Mouse (Mus musculus): ENCODE results near the gene Gzmd.
"Not testable (repeated sequence)": the region's sequence is repeated elsewhere in the genome, so short reads cannot be mapped to it uniquely, and the experiment has no call there.

The Gzmd gene

GRCm38 (mm10) chr14:56132508-56132907 lies at the start of gene Gzmd:
Gene Gzmd, minus strand, starts transcription at chr14:56132608.
- not testable (repeated sequence) for DNase-seq (ENCODE audit: low read depth, low spot score)

- not testable (repeated sequence) for DNase-seq (ENCODE audit: low read depth, low spot score)
Observed at GRCm38 (mm10) chr14:56177651-56178050, 45.2 kb upstream of the Gzmd start.

GRCm38 (mm10) chr14:56174499-56174898 lies 42.1 kb upstream of the Gzmd start, which contains the start of gene Gzmn:
Gene Gzmn, minus strand, starts transcription at chr14:56174599.
- no peak for DNase-seq (ENCODE audit: low read depth, low spot score)

- DNase-seq (ENCODE audit: low read depth, low spot score) = no peak
Observed at GRCm38 (mm10) chr14:56173396-56173795, 41.0 kb upstream of the Gzmd start.

GRCm38 (mm10) chr14:56172744-56173143 lies 40.3 kb upstream of the Gzmd start:
- DNase-seq (ENCODE audit: low read depth, low spot score) = no peak

GRCm38 (mm10) chr14:56168009-56168408 lies 35.6 kb upstream of the Gzmd start:
- DNase-seq (ENCODE audit: low read depth, low spot score) = no peak

- DNase-seq (ENCODE audit: low read depth, low spot score) = no peak
Observed at GRCm38 (mm10) chr14:56162109-56162508, 29.7 kb upstream of the Gzmd start.

- not testable (repeated sequence) for DNase-seq (ENCODE audit: low read depth, low spot score)
Observed at GRCm38 (mm10) chr14:56159479-56159878, 27.1 kb upstream of the Gzmd start, which contains the start of gene Gzmg. Gene Gzmg, minus strand, starts transcription at chr14:56159579.

GRCm38 (mm10) chr14:56155340-56155739 lies 22.9 kb upstream of the Gzmd start:
- no peak for DNase-seq (ENCODE audit: low read depth, low spot score)

- DNase-seq (ENCODE audit: low read depth, low spot score) = not testable (repeated sequence)
Observed at GRCm38 (mm10) chr14:56133675-56134074, 1.3 kb upstream of the Gzmd start.

- no peak for DNase-seq (ENCODE audit: low read depth, low spot score)
Observed at GRCm38 (mm10) chr14:56128341-56128740, 4.1 kb downstream of the Gzmd start.

- no peak for DNase-seq (ENCODE audit: low read depth, low spot score)
Observed at GRCm38 (mm10) chr14:56123516-56123915, 8.9 kb downstream of the Gzmd start.

GRCm38 (mm10) chr14:56120525-56120924 lies 11.9 kb downstream of the Gzmd start, which contains the start of gene Gzme:
Gene Gzme, minus strand, starts transcription at chr14:56120625.
- DNase-seq (ENCODE audit: low read depth, low spot score) = no peak

- DNase-seq (ENCODE audit: low read depth, low spot score) = not testable (repeated sequence)
Observed at GRCm38 (mm10) chr14:56115531-56116310, 16.7 kb downstream of the Gzmd start.

- no peak for DNase-seq (ENCODE audit: low read depth, low spot score)
Observed at GRCm38 (mm10) chr14:56105447-56106180, 26.8 kb downstream of the Gzmd start.

- no peak for DNase-seq (ENCODE audit: low read depth, low spot score)
Observed at GRCm38 (mm10) chr14:56105016-56105415, 27.4 kb downstream of the Gzmd start.

GRCm38 (mm10) chr14:56103452-56103851 lies 29.0 kb downstream of the Gzmd start:
- DNase-seq (ENCODE audit: low read depth, low spot score) = no peak

GRCm38 (mm10) chr14:56102386-56102785 lies 30.0 kb downstream of the Gzmd start, which contains the start of gene Ctsg:
Gene Ctsg, minus strand, starts transcription at chr14:56102574.
- DNase-seq (ENCODE audit: low read depth, low spot score) = no peak

- DNase-seq (ENCODE audit: low read depth, low spot score) = no peak
Observed at GRCm38 (mm10) chr14:56098940-56099339, 33.5 kb downstream of the Gzmd start.

- DNase-seq (ENCODE audit: low read depth, low spot score) = no peak
Observed at GRCm38 (mm10) chr14:56097597-56097996, 34.8 kb downstream of the Gzmd start.

GRCm38 (mm10) chr14:56093353-56093752 lies 39.1 kb downstream of the Gzmd start:
- no peak for DNase-seq (ENCODE audit: low read depth, low spot score)

GRCm38 (mm10) chr14:56086711-56087110 lies 45.7 kb downstream of the Gzmd start:
- DNase-seq (ENCODE audit: low read depth, low spot score) = no peak
